Mouse (Mus musculus) erythroblast, embryonic 14.5 days (primary cell): Measurements from ENCODE around the gene Raver1. TPM values are rescaled to one million over a fixed set of nuclear protein-coding genes. Genes with fewer than 3 reads are reported as not detected.

Experiments
- H3K27me3 ChIP-seq: 2 replicates; pipeline ENCODE4 v1.6.1; 2012; ENCODE audit warnings: inconsistent platforms; ENCODE audit not compliant: control insufficient read depth
- H3K36me3 ChIP-seq: 2 replicates; pipeline ENCODE4 v1.6.1; 2012; ENCODE audit warnings: mild to moderate bottlenecking, inconsistent platforms; ENCODE audit not compliant: control insufficient read depth
- H3K4me1 ChIP-seq: 2 replicates; pipeline ENCODE4 v1.6.1; 2012; ENCODE audit warnings: inconsistent platforms; ENCODE audit not compliant: control insufficient read depth
- H3K4me3 ChIP-seq: replicated peaks from 2 replicates; pipeline ENCODE3; 2012; ENCODE audit warnings: moderate library complexity, mild to moderate bottlenecking, inconsistent platforms
- H3K9me3 ChIP-seq: 2 replicates; pipeline ENCODE4 v1.6.1; 2012; ENCODE audit warnings: low read length, inconsistent platforms, mixed read lengths; ENCODE audit not compliant: control insufficient read depth
- GATA1 ChIP-seq: IDR thresholded peaks from 2 replicates; pipeline ENCODE4 v1.6.1; 2012; ENCODE audit warnings: low read length, inconsistent platforms, mixed read lengths
- TAL1 ChIP-seq: IDR thresholded peaks from 3 replicates; pipeline ENCODE4 v1.6.1; 2012; ENCODE audit warnings: low read length, inconsistent platforms, mixed read lengths
- polyA plus RNA-seq: library from polyadenylated mRNA; stranded (reverse); fragments of >175 nt; gene quantifications from 2 replicates; pipeline ENCODE4 v1.2.3, GENCODE M21; 2012

Gene Raver1
- polyA plus RNA-seq, 1 experiment, result 9.3 TPM

- Histone ChIP-seq H3K9me3 (no peaks in the 10 kb centered on the region), H3K4me1 (peaks cover 31% of the 10 kb centered on the region), H3K4me3 (peak within 1 kb of the TSS; percentile 70), H3K27me3 (no peaks in the 10 kb centered on the region), H3K36me3 (peaks cover 11% of the 10 kb centered on the region)
- TF ChIP-seq GATA1 (no peak), TAL1 (no peak)
Measured at GRCm38 (mm10) chr9:21131059-21131956, 39.5 kb upstream of the Raver1 start, which contains the start of gene Tyk2. Gene Tyk2, minus strand, starts transcription at chr9:21131243.

DNA sequence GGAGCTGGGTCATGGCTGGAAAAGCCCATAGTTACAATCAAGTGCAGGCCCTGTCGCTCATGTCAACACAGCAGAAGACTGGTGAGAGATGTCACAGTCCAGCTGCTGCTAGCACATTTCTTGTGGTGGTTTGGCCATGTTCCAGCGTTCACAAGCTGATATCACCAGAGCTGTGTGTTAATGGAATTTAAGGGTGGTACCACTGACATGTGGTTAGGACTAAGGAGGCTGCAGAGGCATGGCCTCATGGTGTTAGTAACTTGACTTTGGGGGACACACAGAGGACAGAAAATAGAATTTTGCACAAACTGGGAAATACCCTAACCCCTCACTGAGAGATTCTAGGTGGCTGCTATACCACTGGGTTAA is 34.4 kb upstream of the Raver1 start:
- Histone ChIP-seq H3K36me3 (peaks cover 45% of the 10 kb centered on the region), H3K9me3 (no peaks in the 10 kb centered on the region), H3K4me1 (peaks cover 22% of the 10 kb centered on the region), H3K27me3 (no peaks in the 10 kb centered on the region), H3K4me3 (no peak overlapping the region)
- TF ChIP-seq TAL1 (no peak), GATA1 (no peak)

- peaks cover 16% of the 10 kb centered on the region for H3K4me1 ChIP-seq
- no peak overlapping the region for H3K4me3 ChIP-seq
- H3K9me3 ChIP-seq, result no peaks in the 10 kb centered on the region
- peaks cover 50% of the 10 kb centered on the region for H3K36me3 ChIP-seq
- no peaks in the 10 kb centered on the region for H3K27me3 ChIP-seq
- TF ChIP-seq GATA1 (no peak), TAL1 (no peak)
Measured at GRCm38 (mm10) chr9:21125502-21126258, 33.9 kb upstream of the Raver1 start.

DNA sequence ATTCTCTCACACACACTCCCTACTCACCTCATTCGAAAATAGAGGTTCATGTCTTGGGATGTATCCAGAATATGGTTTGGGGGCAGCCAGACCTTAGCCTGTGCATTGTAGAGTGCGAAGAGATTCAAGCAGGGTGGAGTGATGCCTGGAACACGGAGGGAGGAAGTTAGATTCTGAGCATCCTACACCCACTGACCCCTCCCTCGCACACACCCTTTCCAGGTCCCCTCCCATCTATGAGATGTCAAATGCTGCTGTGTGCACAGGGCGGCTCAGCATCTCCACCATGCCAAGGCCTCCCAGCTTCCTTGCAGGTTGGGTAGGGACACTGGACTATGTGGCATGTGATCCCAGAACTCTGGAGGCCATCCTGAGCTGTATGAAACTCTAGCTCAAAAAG is 33.0 kb upstream of the Raver1 start:
- peaks cover 58% of the 10 kb centered on the region for H3K36me3 ChIP-seq
- TF ChIP-seq TAL1, result no peak
- no peak for TF ChIP-seq GATA1
- H3K9me3 ChIP-seq, result no peaks in the 10 kb centered on the region

GRCm38 (mm10) chr9:21121483-21121882 is 29.7 kb upstream of the Raver1 start:
- H3K36me3 ChIP-seq, result peaks cover 54% of the 10 kb centered on the region
- H3K4me3 ChIP-seq, result no peak overlapping the region
- no peaks in the 10 kb centered on the region for H3K9me3 ChIP-seq
- H3K27me3 ChIP-seq, result no peaks in the 10 kb centered on the region
- TF ChIP-seq GATA1, result no peak
- no peak for TF ChIP-seq TAL1
- H3K4me1 ChIP-seq, result peaks cover 8% of the 10 kb centered on the region

More for the DNA sequence above, 33.0 kb upstream of the Raver1 start:
- peaks cover 10% of the 10 kb centered on the region for H3K4me1 ChIP-seq
- no peak overlapping the region for H3K4me3 ChIP-seq
- H3K27me3 ChIP-seq, result no peaks in the 10 kb centered on the region

DNA sequence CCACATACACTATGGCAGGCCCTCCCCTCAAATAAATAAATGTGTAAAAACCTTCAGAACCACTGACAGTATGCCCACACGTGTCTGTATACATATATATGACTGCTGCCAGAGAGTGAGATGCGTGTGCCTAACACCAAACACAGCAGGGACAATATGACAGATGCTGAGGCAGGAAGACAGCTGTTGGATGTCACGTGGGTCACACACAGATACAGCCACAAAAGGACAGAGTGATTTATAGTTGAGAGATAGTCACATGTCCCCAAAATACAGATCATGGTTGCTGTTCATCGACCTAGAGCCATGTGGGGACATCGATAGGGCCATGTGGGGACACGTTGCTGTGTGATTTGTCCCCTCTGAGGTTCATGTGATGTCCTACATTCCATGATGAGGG is 25.3 kb upstream of the Raver1 start:
- H3K36me3 ChIP-seq, result peaks cover 40% of the 10 kb centered on the region
- no peaks in the 10 kb centered on the region for H3K9me3 ChIP-seq
- H3K4me3 ChIP-seq, result no peak overlapping the region
- TF ChIP-seq TAL1, result no peak
- TF ChIP-seq GATA1, result no peak
- H3K27me3 ChIP-seq, result no peaks in the 10 kb centered on the region
- H3K4me1 ChIP-seq, result no peaks in the 10 kb centered on the region; the same call in 1 of the 2 replicates

DNA sequence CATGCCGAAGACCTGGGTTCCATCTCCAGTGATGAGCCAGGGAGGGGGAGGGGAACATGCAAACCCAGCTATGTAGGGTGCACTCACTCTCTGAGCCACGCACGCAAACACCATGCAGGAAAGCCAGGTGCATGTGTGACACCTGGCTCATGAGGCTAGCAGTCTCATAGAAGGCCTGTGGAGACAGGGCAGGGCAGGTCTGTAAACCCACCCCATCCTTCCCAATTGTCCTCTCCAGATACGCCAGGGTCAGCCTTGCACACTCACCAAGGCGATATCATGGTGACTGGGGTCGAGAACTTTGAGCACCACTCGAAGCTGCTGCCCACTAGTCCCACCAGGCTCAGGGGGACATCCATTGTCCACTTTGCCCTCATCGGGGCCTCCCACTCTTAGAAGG is 23.3 kb upstream of the Raver1 start:
- Histone ChIP-seq H3K4me1 (peaks cover 3% of the 10 kb centered on the region; the same call in 1 of the 2 replicates), H3K27me3 (no peaks in the 10 kb centered on the region), H3K36me3 (peaks cover 22% of the 10 kb centered on the region), H3K9me3 (no peaks in the 10 kb centered on the region), H3K4me3 (no peak overlapping the region)
- TF ChIP-seq GATA1 (no peak), TAL1 (no peak)

DNA sequence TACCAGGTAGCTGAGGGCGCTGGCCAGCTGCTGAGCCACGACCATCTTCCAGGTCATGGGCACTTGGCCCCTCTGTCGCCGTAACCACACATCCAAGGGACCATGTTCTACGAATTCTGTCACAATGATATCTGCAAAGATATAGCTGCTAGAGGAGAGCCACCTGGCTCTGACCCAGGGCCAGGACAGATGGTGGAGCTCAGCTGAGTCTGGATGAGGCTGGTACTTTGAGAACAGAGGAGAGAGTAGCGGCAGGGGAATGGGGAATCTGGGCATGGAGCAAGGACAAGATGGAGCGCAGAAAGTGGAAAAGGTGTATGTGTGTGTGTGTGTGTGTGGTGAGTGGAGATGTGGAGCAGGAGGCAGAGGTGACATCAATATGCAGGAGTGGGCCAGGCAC is 22.4 kb upstream of the Raver1 start:
- TF ChIP-seq TAL1 (no peak), GATA1 (no peak)
- Histone ChIP-seq H3K9me3 (no peaks in the 10 kb centered on the region), H3K4me3 (no peak overlapping the region), H3K4me1 (peaks cover 3% of the 10 kb centered on the region; the same call in 1 of the 2 replicates), H3K36me3 (peaks cover 19% of the 10 kb centered on the region), H3K27me3 (no peaks in the 10 kb centered on the region)

DNA sequence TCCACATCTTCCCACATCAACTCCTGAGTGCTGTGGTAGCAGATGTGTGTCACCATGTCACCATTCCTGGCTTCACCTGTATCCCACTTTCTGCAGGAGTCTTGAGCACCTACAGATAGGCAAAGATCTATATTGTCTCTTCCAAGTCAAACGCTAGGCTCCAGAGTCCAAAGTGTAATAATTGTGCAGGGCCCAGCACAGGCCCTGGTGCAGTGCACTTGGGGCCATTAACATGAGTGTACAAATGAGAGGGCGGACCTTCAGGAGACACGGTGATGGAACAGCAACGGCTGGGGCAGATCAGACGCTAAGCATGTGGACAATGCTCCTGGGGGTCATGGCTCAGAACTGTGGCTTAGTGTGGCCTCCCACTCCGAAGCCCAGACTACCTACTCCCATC is 21.9 kb upstream of the Raver1 start:
- H3K4me3 ChIP-seq, result no peak overlapping the region
- H3K27me3 ChIP-seq, result no peaks in the 10 kb centered on the region
- peaks cover 7% of the 10 kb centered on the region for H3K4me1 ChIP-seq
- no peak for TF ChIP-seq GATA1
- TF ChIP-seq TAL1, result no peak
- H3K9me3 ChIP-seq, result no peaks in the 10 kb centered on the region
- H3K36me3 ChIP-seq, result peaks cover 23% of the 10 kb centered on the region
